Mouse (Mus musculus) heart, adult 8-10 months (tissue): ENCODE results near the gene Ergic1. TPM values are rescaled to one million over a fixed set of nuclear protein-coding genes. Genes with fewer than 3 reads are reported as not detected.

Source experiments
- DNase-seq: peaks from one replicate; pipeline ENCODE4 v3.0.0; 2022; ENCODE audit warnings: low spot score
- total RNA-seq, 4 experiments: library from RNA; stranded (reverse); gene quantifications; 2 replicates each; pipeline ENCODE4 v1.2.4; 2022

Ergic1 gene
- total RNA-seq, 4 experiments from 2014 or later, result 52.7 to 57.9 (median 55.4) TPM

- no peak for DNase-seq
Measured at GRCm38 (mm10) chr17:26537722-26538471, 23.4 kb upstream of the Ergic1 start.

- DNase-seq, result no peak
Measured at GRCm38 (mm10) chr17:26540083-26540482, 21.2 kb upstream of the Ergic1 start.

GRCm38 (mm10) chr17:26544319-26544963 is 16.8 kb upstream of the Ergic1 start:
- no peak for DNase-seq

GRCm38 (mm10) chr17:26547771-26548170 is 13.5 kb upstream of the Ergic1 start:
- DNase-seq, result peak; percentile 91

- no peak for DNase-seq
Measured at GRCm38 (mm10) chr17:26548566-26548965, 12.7 kb upstream of the Ergic1 start.

GRCm38 (mm10) chr17:26549148-26549809 is 12.0 kb upstream of the Ergic1 start:
- DNase-seq, result no peak

- DNase-seq, result no peak
Measured at GRCm38 (mm10) chr17:26551104-26551503, 10.2 kb upstream of the Ergic1 start.

GRCm38 (mm10) chr17:26553033-26553432 is 8.3 kb upstream of the Ergic1 start:
- DNase-seq, result no peak

- no peak for DNase-seq
Measured at GRCm38 (mm10) chr17:26560526-26561289, 581 bp upstream of the Ergic1 start.

- no peak for DNase-seq
Measured at GRCm38 (mm10) chr17:26561651-26562181, 427 bp downstream of the Ergic1 start, which contains the start of gene Dusp1. Gene Dusp1 (minus strand): TSS chr17:26562128.

- no peak for DNase-seq
Measured at GRCm38 (mm10) chr17:26562292-26562691, 1.0 kb downstream of the Ergic1 start.

GRCm38 (mm10) chr17:26563476-26563875 is 2.2 kb downstream of the Ergic1 start:
- no peak for DNase-seq

GRCm38 (mm10) chr17:26564439-26564838 is 3.1 kb downstream of the Ergic1 start:
- no peak for DNase-seq

- no peak for DNase-seq
Measured at GRCm38 (mm10) chr17:26567142-26567817, 6.0 kb downstream of the Ergic1 start.

GRCm38 (mm10) chr17:26567818-26568173 is 6.5 kb downstream of the Ergic1 start:
- DNase-seq, result no peak

GRCm38 (mm10) chr17:26569594-26570350 is 8.5 kb downstream of the Ergic1 start:
- DNase-seq, result no peak

- no peak for DNase-seq
Measured at GRCm38 (mm10) chr17:26570651-26571118, 9.4 kb downstream of the Ergic1 start.

GRCm38 (mm10) chr17:26571377-26571776 is 10.1 kb downstream of the Ergic1 start:
- no peak for DNase-seq

- no peak for DNase-seq
Measured at GRCm38 (mm10) chr17:26572265-26572664, 11.0 kb downstream of the Ergic1 start.

GRCm38 (mm10) chr17:26574118-26574517 is 12.8 kb downstream of the Ergic1 start:
- no peak for DNase-seq
